Mouse (Mus musculus): ENCODE measurements around the gene Srd5a3.
"Not testable (repeated sequence)": the region's sequence is repeated elsewhere in the genome, so short reads cannot be mapped to it uniquely, and the experiment has no call there.

- not testable (repeated sequence) for TF ChIP-seq CTCF, EP300 (IDR thresholded peaks at IDR 0.05; ENCODE audit: low read depth)
Observed at GRCm38 (mm10) chr5:76103809-76104208, 36.3 kb upstream of the Srd5a3 start.

All from liver, postnatal 0 days (tissue).